In the genomic region with DNA sequence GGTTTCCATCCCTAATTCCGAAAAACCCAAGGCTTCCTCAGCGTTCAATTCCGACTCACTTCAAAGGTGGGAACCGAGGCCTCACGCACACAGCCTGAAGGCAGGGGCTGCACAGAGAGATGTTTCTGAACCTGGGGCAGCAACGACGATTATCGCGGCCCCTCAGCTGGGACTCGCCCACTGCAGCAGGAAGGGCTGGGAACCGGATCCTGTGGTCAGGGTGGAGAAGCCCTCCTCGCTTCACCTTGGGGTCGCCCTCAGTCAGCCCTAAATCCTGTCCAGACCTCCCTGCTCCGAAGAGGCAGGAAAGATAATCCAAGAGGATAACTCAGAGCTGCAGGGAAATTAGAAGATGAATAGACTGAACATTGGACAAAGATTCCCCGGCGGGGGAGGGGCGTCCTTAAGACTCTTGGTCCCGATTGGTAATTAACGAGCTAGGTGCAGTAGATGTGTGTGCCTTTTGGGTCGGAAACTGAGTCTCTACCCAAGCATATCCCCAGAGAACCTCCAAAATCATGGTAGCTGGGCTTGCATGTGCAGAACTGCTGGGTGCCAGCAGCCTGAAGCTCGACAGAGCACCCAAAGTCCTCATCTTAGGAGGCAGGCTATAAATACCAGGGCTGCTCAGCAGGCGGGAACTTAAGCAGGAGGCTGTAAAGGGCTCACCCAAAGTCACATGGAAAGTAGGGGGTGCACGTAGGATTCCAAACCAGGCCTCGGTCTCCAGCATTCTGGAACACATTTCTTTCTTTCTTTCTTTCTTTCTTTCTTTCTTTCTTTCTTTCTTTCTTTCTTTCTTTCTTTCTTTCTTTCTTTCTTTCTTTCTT, we compare ENCODE assay signal across 9 mouse cellular contexts. TPM values are rescaled to one million over a fixed set of nuclear protein-coding genes. Genes with fewer than 3 reads are reported as not detected.
DNase-seq lines count a peak whose midpoint lies in the region; ATAC-seq lines count a peak whose summit lies in the region.
"Had no signal": no experiment of that assay in that cellular context is flagged by ENCODE, and none has a peak within 500 bp of the region (broad histone marks: within the 10 kb centered on the region; RNA-seq: fewer than 3 reads in every experiment).

No protein-coding gene starts in this region.

- 5% methylated on average over 24 of the region's 24 CpGs for WGBS in forebrain, embryonic 14.5 days
- 7% methylated on average over 24 of the region's 24 CpGs for WGBS in liver, embryonic 12.5 days (ENCODE audit: insufficient replicate concordance)
- WGBS in stomach, embryonic 16.5 days: 8% methylated on average over 24 of the region's 24 CpGs

- H3K4me1 ChIP-seq in megakaryocyte, embryonic 14.5 days: peaks cover 9% of the 10 kb centered on the region
- peaks cover 5% of the 10 kb centered on the region; the same call in 1 of the 2 replicates for H3K4me1 ChIP-seq in forebrain, embryonic 14.5 days (ENCODE audit: control insufficient read depth, insufficient read depth, low read length)
- H3K4me1 ChIP-seq in liver, embryonic 12.5 days: peaks cover 10% of the 10 kb centered on the region
- H3K4me1 ChIP-seq in stomach, embryonic 16.5 days (ENCODE audit: control insufficient read depth, insufficient read depth, low read length): peaks cover 7% of the 10 kb centered on the region; the same call in 1 of the 2 replicates

- H3K4me2 ChIP-seq in forebrain, embryonic 14.5 days (ENCODE audit: low read length): peak overlapping the region; percentile 49
- peak overlapping the region; percentile 51 for H3K4me2 ChIP-seq in liver, embryonic 12.5 days
- peak overlapping the region; percentile 47 for H3K4me2 ChIP-seq in stomach, embryonic 16.5 days (ENCODE audit: low read depth, low read length)

- peak; percentile 14 for DNase-seq in forebrain, embryonic 14.5 days (ENCODE audit: low spot score)
- DNase-seq in adrenal gland, postnatal 10 days: no peak
- no peak for DNase-seq in spleen, adult 12 weeks (ENCODE audit: low spot score)
- no peak for DNase-seq in cerebellum, adult 11-12 months

- H3K9ac ChIP-seq in forebrain, embryonic 14.5 days (ENCODE audit: low read length): peak overlapping the region; percentile 52
- H3K9ac ChIP-seq in liver, embryonic 12.5 days: no peak overlapping the region
- H3K9ac ChIP-seq in stomach, embryonic 16.5 days (ENCODE audit: low read length): peak overlapping the region; percentile 40; the same call in 1 of the 2 replicates

- no peaks in the 10 kb centered on the region for H3K36me3 ChIP-seq in megakaryocyte, embryonic 14.5 days (replicated peaks; ENCODE audit: low read length)
- H3K36me3 ChIP-seq in forebrain, embryonic 14.5 days (ENCODE audit: control insufficient read depth, insufficient read depth, low read length): no peaks in the 10 kb centered on the region
- H3K36me3 ChIP-seq in liver, embryonic 12.5 days: no peaks in the 10 kb centered on the region
- H3K36me3 ChIP-seq in stomach, embryonic 16.5 days (ENCODE audit: control insufficient read depth, insufficient read depth, low read length): no peaks in the 10 kb centered on the region

- peak overlapping the region; percentile 38 for H3K4me3 ChIP-seq in megakaryocyte, embryonic 14.5 days (replicated peaks)
- peak overlapping the region; percentile 11; the same call in 1 of the 2 replicates for H3K4me3 ChIP-seq in forebrain, embryonic 14.5 days (ENCODE audit: low read depth, low read length)
- H3K4me3 ChIP-seq in liver, embryonic 12.5 days: peak overlapping the region; percentile 21; the same call in 1 of the 2 replicates
- H3K4me3 ChIP-seq in stomach, embryonic 16.5 days (replicated peaks; ENCODE audit: low read length): peak overlapping the region; percentile 10

- no peak for ATAC-seq in megakaryocyte, adult 5-6 weeks (ENCODE audit: poor library complexity, severe bottlenecking)
- no peak for ATAC-seq in forebrain, embryonic 14.5 days
- no peak for ATAC-seq in liver, embryonic 12.5 days
- ATAC-seq in stomach, embryonic 16.5 days (ENCODE audit: insufficient read depth, low FRiP score): no peak

- no peak overlapping the region for H3K27ac ChIP-seq in forebrain, embryonic 14.5 days (ENCODE audit: low read depth, low read length)
- no peak overlapping the region for H3K27ac ChIP-seq in liver, embryonic 12.5 days
- no peak overlapping the region for H3K27ac ChIP-seq in stomach, embryonic 16.5 days (ENCODE audit: low read length)
- H3K27ac ChIP-seq: macrophage had no signal

- H3K9me3 ChIP-seq in megakaryocyte, embryonic 14.5 days: peaks cover 24% of the 10 kb centered on the region
- H3K9me3 ChIP-seq in forebrain, embryonic 14.5 days (replicated peaks; ENCODE audit: control insufficient read depth, low read length): no peaks in the 10 kb centered on the region
- H3K9me3 ChIP-seq in liver, embryonic 12.5 days (replicated peaks): no peaks in the 10 kb centered on the region
- no peaks in the 10 kb centered on the region for H3K9me3 ChIP-seq in stomach, embryonic 16.5 days (replicated peaks; ENCODE audit: control insufficient read depth, low read length)

- H3K27me3 ChIP-seq in megakaryocyte, embryonic 14.5 days (replicated peaks): peaks cover 45% of the 10 kb centered on the region
- H3K27me3 ChIP-seq in forebrain, embryonic 14.5 days (replicated peaks; ENCODE audit: control insufficient read depth, insufficient read depth, low read length): no peaks in the 10 kb centered on the region
- peaks cover 5% of the 10 kb centered on the region; the same call in 1 of the 2 replicates for H3K27me3 ChIP-seq in liver, embryonic 12.5 days (replicated peaks)
- no peaks in the 10 kb centered on the region for H3K27me3 ChIP-seq in stomach, embryonic 16.5 days (ENCODE audit: control insufficient read depth, insufficient read depth, low read length)

RNA-seq across cellular contexts. Expression of gene Adgrl1, which starts 37.3 kb away (rescaled TPM):
- 6.8 and 10.5 TPM in 2 replicates for polyA plus RNA-seq in megakaryocyte, embryonic 14.5 days (2012; ENCODE audit: insufficient read depth, low replicate concordance)
- 2.4 and 3.6 TPM in 2 replicates for total RNA-seq in megakaryocyte, adult 5-6 weeks (2015)
- total RNA-seq in megakaryocyte, adult 5-6 weeks (2017): 1.7 TPM in 2 replicates
- polyA plus RNA-seq in forebrain, embryonic 14.5 days (2014; fragmentation: Nextera tagmentation; extraction: Ambion mirVana): 44.4 and 50.9 TPM in 2 replicates
- polyA plus RNA-seq in liver, embryonic 12.5 days (2016; fragmentation: Nextera tagmentation; extraction: Ambion mirVana): 4.9 and 5.3 TPM in 2 replicates
- 12.6 and 13.2 TPM in 2 replicates for polyA plus RNA-seq in stomach, embryonic 16.5 days (2015; fragmentation: Nextera tagmentation; extraction: Ambion mirVana)
- total RNA-seq in adrenal gland, postnatal 10 days (2021): 10 to 100 TPM; 48.7 to 60.4 TPM
